In genomic region chr13:48974266-48974665, GRCm38 (mm10) we compare ENCODE assay signal across 18 mouse cellular contexts. TPM values are rescaled to one million over a fixed set of nuclear protein-coding genes. Genes with fewer than 3 reads are reported as not detected.
A peak's percentile ranks its signal among the peaks of the same experiment; 100 is the strongest.
DNase-seq lines count a peak whose midpoint lies in the region; ATAC-seq and TF ChIP-seq lines count a peak whose summit lies in the region.
"Had no signal": no experiment of that assay in that cellular context is flagged by ENCODE, and none has a peak within 500 bp of the region (broad histone marks: within the 10 kb centered on the region; RNA-seq: fewer than 3 reads in every experiment).

No protein-coding gene starts in this region.

- no peaks in the 10 kb centered on the region for H3K36me3 ChIP-seq in kidney, adult 2 months (ENCODE audit: control insufficient read depth, insufficient read depth, low read length)
- H3K36me3 ChIP-seq in midbrain, embryonic 10.5 days: 0 out of 2 replicates have a peak, but pooled peaks cover 2% of the 10 kb centered on the region
- H3K36me3 ChIP-seq in midbrain, embryonic 15.5 days (replicated peaks): no peaks in the 10 kb centered on the region
- H3K36me3 ChIP-seq: forebrain, embryonic 15.5 days; hindbrain, embryonic 12.5 days had no signal

- TF ChIP-seq POLR2A in kidney, adult 2 months (IDR thresholded peaks at IDR 0.05; ENCODE audit: low read depth, low read length): no peak

- H3K9ac ChIP-seq in midbrain, embryonic 15.5 days: no peak overlapping the region
- H3K9ac ChIP-seq: embryonic facial prominence, embryonic 12.5 days; forebrain, embryonic 15.5 days; hindbrain, embryonic 12.5 days had no signal

- no peaks in the 10 kb centered on the region for H3K27me3 ChIP-seq in kidney, adult 2 months (replicated peaks; ENCODE audit: control insufficient read depth, insufficient read depth, low read length)
- H3K27me3 ChIP-seq in midbrain, embryonic 10.5 days (ENCODE audit: low read depth, poor library complexity, severe bottlenecking): no peaks in the 10 kb centered on the region
- no peaks in the 10 kb centered on the region for H3K27me3 ChIP-seq in midbrain, embryonic 15.5 days (replicated peaks)
- H3K27me3 ChIP-seq: embryonic facial prominence, embryonic 12.5 days; forebrain, embryonic 15.5 days; hindbrain, embryonic 12.5 days had no signal

- H3K4me3 ChIP-seq in kidney, adult 2 months (ENCODE audit: insufficient read depth, low read depth, low read length): no peak overlapping the region
- H3K4me3 ChIP-seq in midbrain, embryonic 10.5 days: no peak overlapping the region
- H3K4me3 ChIP-seq in midbrain, embryonic 15.5 days: no peak overlapping the region
- H3K4me3 ChIP-seq: embryonic facial prominence, embryonic 12.5 days; forebrain, embryonic 15.5 days; hindbrain, embryonic 12.5 days had no signal

- 71% methylated on average over 4 of the region's 4 CpGs for WGBS in kidney, adult 2 months
- 82% methylated on average over 4 of the region's 4 CpGs for WGBS in midbrain, embryonic 10.5 days
- WGBS in midbrain, embryonic 15.5 days: 84% methylated on average over 4 of the region's 4 CpGs

- TF ChIP-seq CTCF in kidney, adult 2 months (conservative IDR thresholded peaks at IDR 0.05; ENCODE audit: insufficient read depth, insufficient read length, low read depth, low read length): no peak

- peaks cover 23% of the 10 kb centered on the region; the same call in 1 of the 2 replicates for H3K4me1 ChIP-seq in kidney, adult 2 months (ENCODE audit: control insufficient read depth, insufficient read depth, low read length)
- peaks cover 25% of the 10 kb centered on the region for H3K4me1 ChIP-seq in midbrain, embryonic 10.5 days
- H3K4me1 ChIP-seq in midbrain, embryonic 15.5 days: 0 out of 2 replicates have a peak, but pooled peaks cover 4% of the 10 kb centered on the region

- H3K9me3 ChIP-seq in midbrain, embryonic 10.5 days (replicated peaks): no peaks in the 10 kb centered on the region
- H3K9me3 ChIP-seq in midbrain, embryonic 15.5 days: no peaks in the 10 kb centered on the region
- H3K9me3 ChIP-seq: embryonic facial prominence, embryonic 12.5 days; forebrain, embryonic 15.5 days; G1E; hindbrain, embryonic 12.5 days had no signal

- H3K4me2 ChIP-seq in midbrain, embryonic 15.5 days: no peak overlapping the region
- H3K4me2 ChIP-seq: embryonic facial prominence, embryonic 12.5 days; forebrain, embryonic 15.5 days; hindbrain, embryonic 12.5 days had no signal

- no peak overlapping the region for H3K27ac ChIP-seq in kidney, adult 2 months (ENCODE audit: insufficient read depth, low read depth, low read length)
- H3K27ac ChIP-seq in midbrain, embryonic 10.5 days (replicated peaks): no peak overlapping the region
- H3K27ac ChIP-seq in midbrain, embryonic 15.5 days: no peak overlapping the region
- H3K27ac ChIP-seq: embryonic facial prominence, embryonic 12.5 days; forebrain, embryonic 15.5 days; hindbrain, embryonic 12.5 days had no signal

- no peak for ATAC-seq in midbrain, embryonic 15.5 days (replicated peaks)
- ATAC-seq: forebrain, embryonic 15.5 days; hindbrain, embryonic 16.5 days had no signal

- DNase-seq in kidney, adult 2 months: peak; percentile 60
- DNase-seq in kidney, postnatal 14 days: no peak
- DNase-seq in midbrain, embryonic 10.5 days (ENCODE audit: low spot score): peak; percentile 7
- DNase-seq in gastrocnemius, postnatal 25 days: peak; percentile 32
- no peak for DNase-seq in neural tube, embryonic 10.5 days (ENCODE audit: extremely low spot score, low spot score)
- no peak for DNase-seq in adrenal gland, postnatal 25 days
- DNase-seq: adrenal gland, postnatal 10 days; cerebellum, adult 11-12 months; cerebellum, adult 9-10 months; cerebellum, postnatal 25 days; heart, postnatal 10 days; heart, postnatal 4 days had no signal

RNA-seq across cellular contexts. Expression of gene Fam120a, which starts 6.4 kb away (rescaled TPM):
- 67.8 and 70.6 TPM in 2 replicates for polyA plus RNA-seq in kidney, adult 2 months (2012; rRNA removed)
- 13.7 and 14.0 TPM in 2 replicates for polyA plus RNA-seq in midbrain, embryonic 10.5 days (2016; fragmentation: Nextera tagmentation; extraction: Ambion mirVana)
- 10.7 and 11.0 TPM in 2 replicates for polyA plus RNA-seq in midbrain, embryonic 15.5 days (2015; fragmentation: Nextera tagmentation; extraction: Ambion mirVana)
- total RNA-seq in gastrocnemius, postnatal 25 days (2021): 100 to 1,000 TPM in 1 of 2 experiments, 10 to 100 TPM in 1; 99.0 to 102 TPM
- total RNA-seq in adrenal gland, postnatal 25 days (2021): 189 TPM in 2 replicates

Comparison
In these comparisons a context has a peak if more than half of its experiments do, and no peak if none do; other contexts are left out.
1. DNase-seq: peak in kidney, adult 2 months (single experiment), midbrain, embryonic 10.5 days (single experiment) and gastrocnemius, postnatal 25 days (single experiment); none in kidney, postnatal 14 days (single experiment), neural tube, embryonic 10.5 days (single experiment) and adrenal gland, postnatal 25 days (single experiment).